Mouse (Mus musculus): ENCODE data around the gene Ube2c. TPM values are rescaled to one million over a fixed set of nuclear protein-coding genes. Genes with fewer than 3 reads are reported as not detected.

The Ube2c gene
- polyA plus RNA-seq, 1 experiment, result 103 TPM

DNA sequence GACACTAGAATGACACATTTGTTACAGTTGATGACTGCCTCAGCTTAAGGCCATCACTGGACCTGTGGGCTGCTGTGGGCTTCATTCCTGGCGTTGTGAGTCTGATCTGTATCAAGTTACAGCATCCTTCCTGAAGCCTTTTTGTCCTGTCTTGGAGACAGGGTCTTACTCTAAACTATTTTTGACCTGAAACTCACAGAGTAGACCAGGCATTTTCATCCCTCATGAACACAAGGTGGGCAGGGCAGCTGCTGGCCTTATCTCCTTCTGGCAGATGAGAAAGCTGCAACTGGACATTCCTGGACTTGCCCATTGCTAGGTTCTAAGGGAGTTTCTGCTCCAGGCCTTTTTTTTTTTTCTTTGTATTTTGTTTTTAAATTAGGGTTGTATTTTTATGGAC, 11.0 kb upstream of the Ube2c start:
- Histone ChIP-seq H3K4me2 (ENCODE audit: low read depth) (no peak overlapping the region), H3K4me3 (no peak overlapping the region), H3K79me2 (ENCODE audit: control insufficient read depth, insufficient read depth) (no peaks in the 10 kb centered on the region), H3K27me3 (ENCODE audit: control insufficient read depth, insufficient read depth, insufficient read length) (no peaks in the 10 kb centered on the region), H3ac (ENCODE audit: control insufficient read depth, insufficient read length) (no peak overlapping the region), H3K36me3 (ENCODE audit: control insufficient read depth, insufficient read depth) (peaks cover 73% of the 10 kb centered on the region)
- no peak for TF ChIP-seq E2F4 (IDR thresholded peaks at IDR 0.05; ENCODE audit: insufficient read depth)
- no peak for TF ChIP-seq USF1 (IDR thresholded peaks at IDR 0.05; ENCODE audit: low read depth)
- TF ChIP-seq MAX (IDR thresholded peaks at IDR 0.05; ENCODE audit: low read depth), result no peak

DNA sequence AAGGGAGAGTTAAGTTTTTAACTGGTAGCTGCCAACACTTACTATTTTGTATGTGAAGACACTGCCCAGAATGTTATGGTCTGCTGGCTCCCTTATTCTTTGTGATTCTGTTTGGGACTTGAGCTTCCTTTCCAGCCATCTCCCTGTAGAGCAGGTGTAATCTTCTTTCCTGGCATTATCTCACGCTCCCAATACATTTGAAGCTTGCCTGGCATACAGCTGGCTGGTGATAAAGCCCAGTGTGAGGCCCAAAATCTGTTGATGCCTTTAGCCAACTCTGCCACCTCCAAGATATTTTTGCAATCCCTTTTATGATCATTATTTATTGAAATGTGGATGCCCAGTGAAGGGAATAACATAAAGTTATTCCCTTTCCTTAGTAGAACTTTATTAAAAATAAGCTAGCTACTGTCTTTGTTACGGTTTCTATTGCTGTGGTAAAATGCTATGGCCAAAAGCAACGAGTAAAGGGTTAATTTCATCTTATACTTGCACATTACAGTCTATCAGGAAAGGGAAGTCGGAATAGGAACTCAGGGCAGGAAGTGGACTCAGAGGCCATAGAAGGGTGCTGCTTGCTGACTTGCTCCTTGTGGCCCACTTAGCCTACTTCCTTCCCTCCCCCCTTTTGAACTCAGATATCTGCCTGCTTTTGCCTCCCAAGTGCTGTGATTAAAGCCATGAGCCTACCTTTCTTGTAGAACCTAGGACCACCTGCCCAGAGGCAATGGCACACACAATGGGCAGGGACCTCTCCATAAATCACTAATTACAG, 9.5 kb upstream of the Ube2c start:
- Histone ChIP-seq H3K36me3 (ENCODE audit: control insufficient read depth, insufficient read depth) (peaks cover 67% of the 10 kb centered on the region), H3K79me2 (ENCODE audit: control insufficient read depth, insufficient read depth) (no peaks in the 10 kb centered on the region), H3ac (ENCODE audit: control insufficient read depth, insufficient read length) (no peak overlapping the region), H3K4me3 (no peak overlapping the region), H3K4me2 (ENCODE audit: low read depth) (no peak overlapping the region), H3K27me3 (ENCODE audit: control insufficient read depth, insufficient read depth, insufficient read length) (no peaks in the 10 kb centered on the region)
- no peak for TF ChIP-seq REST (IDR thresholded peaks at IDR 0.05; ENCODE audit: insufficient read depth, insufficient read length)
- no peak for TF ChIP-seq MAX (IDR thresholded peaks at IDR 0.05; ENCODE audit: low read depth)
- no peak for TF ChIP-seq E2F4 (IDR thresholded peaks at IDR 0.05; ENCODE audit: insufficient read depth)
- TF ChIP-seq MYOD1 (IDR thresholded peaks at IDR 0.05; ENCODE audit: control insufficient read depth in 1 of 3, insufficient read length in 2 of 3, low read depth in 2 of 3), result no peak
- TF ChIP-seq TCF12 (IDR thresholded peaks at IDR 0.05; ENCODE audit: insufficient read depth, poor library complexity, severe bottlenecking), result no peak
- no peak for TF ChIP-seq TCF3 (IDR thresholded peaks at IDR 0.05; ENCODE audit: insufficient read length, low read depth)
- TF ChIP-seq CEBPB (IDR thresholded peaks at IDR 0.05; ENCODE audit: insufficient read depth, poor library complexity, severe bottlenecking), result no peak
- TF ChIP-seq USF1 (IDR thresholded peaks at IDR 0.05; ENCODE audit: low read depth), result no peak
- no peak for TF ChIP-seq SRF (IDR thresholded peaks at IDR 0.05; ENCODE audit: control insufficient read depth, insufficient read length, low read depth)
- TF ChIP-seq POLR2AphosphoS2 (IDR thresholded peaks at IDR 0.05; ENCODE audit: insufficient read length, low read depth), result no peak
- TF ChIP-seq POLR2A (IDR thresholded peaks at IDR 0.05; ENCODE audit: insufficient read length, low read depth), result no peak
- TF ChIP-seq MYOG (IDR thresholded peaks at IDR 0.05; ENCODE audit: control insufficient read depth in 1 of 3, insufficient read depth in 1 of 3, insufficient read length in 2 of 3, low read depth in 2 of 3), result no peak

DNA sequence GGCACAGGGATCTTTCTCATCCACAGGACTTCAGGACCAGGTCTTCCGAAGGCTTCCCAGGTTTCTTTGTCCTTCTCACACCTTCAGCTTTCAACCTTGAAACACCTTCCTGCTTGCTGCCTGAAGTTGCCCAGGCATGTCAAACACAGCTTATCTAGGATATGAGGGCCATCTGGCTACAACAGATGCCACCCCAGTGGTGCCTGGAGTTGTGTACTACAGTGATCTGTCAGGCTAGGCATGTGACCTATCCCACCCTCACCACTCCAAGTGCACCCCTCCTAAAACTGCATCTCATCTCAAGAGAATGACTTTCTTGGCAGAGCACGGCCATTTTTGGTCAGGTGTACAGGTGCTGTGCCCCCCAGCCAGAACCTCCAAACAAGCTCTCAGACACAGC, 8.2 kb upstream of the Ube2c start:
- H3K36me3 ChIP-seq (ENCODE audit: control insufficient read depth, insufficient read depth), result peaks cover 60% of the 10 kb centered on the region
- H3K4me2 ChIP-seq (ENCODE audit: low read depth), result no peak overlapping the region
- no peak overlapping the region for H3ac ChIP-seq (ENCODE audit: control insufficient read depth, insufficient read length)
- no peak overlapping the region for H3K4me3 ChIP-seq
- H3K27me3 ChIP-seq (ENCODE audit: control insufficient read depth, insufficient read depth, insufficient read length), result no peaks in the 10 kb centered on the region
- no peaks in the 10 kb centered on the region for H3K79me2 ChIP-seq (ENCODE audit: control insufficient read depth, insufficient read depth)
- no peak for TF ChIP-seq CEBPB (IDR thresholded peaks at IDR 0.05; ENCODE audit: insufficient read depth, poor library complexity, severe bottlenecking)
- TF ChIP-seq USF1 (IDR thresholded peaks at IDR 0.05; ENCODE audit: low read depth), result no peak
- no peak for TF ChIP-seq POLR2AphosphoS2 (IDR thresholded peaks at IDR 0.05; ENCODE audit: insufficient read length, low read depth)
- no peak for TF ChIP-seq E2F4 (IDR thresholded peaks at IDR 0.05; ENCODE audit: insufficient read depth)
- TF ChIP-seq TCF12 (IDR thresholded peaks at IDR 0.05; ENCODE audit: insufficient read depth, poor library complexity, severe bottlenecking), result no peak
- no peak for TF ChIP-seq REST (IDR thresholded peaks at IDR 0.05; ENCODE audit: insufficient read depth, insufficient read length)
- TF ChIP-seq TCF3 (IDR thresholded peaks at IDR 0.05; ENCODE audit: insufficient read length, low read depth), result no peak
- no peak for TF ChIP-seq SRF (IDR thresholded peaks at IDR 0.05; ENCODE audit: control insufficient read depth, insufficient read length, low read depth)
- TF ChIP-seq MYOD1 (IDR thresholded peaks at IDR 0.05; ENCODE audit: control insufficient read depth in 1 of 3, insufficient read length in 2 of 3, low read depth in 2 of 3), result no peak
- no peak for TF ChIP-seq MAX (IDR thresholded peaks at IDR 0.05; ENCODE audit: low read depth)
- no peak for TF ChIP-seq POLR2A (IDR thresholded peaks at IDR 0.05; ENCODE audit: insufficient read length, low read depth)

DNA sequence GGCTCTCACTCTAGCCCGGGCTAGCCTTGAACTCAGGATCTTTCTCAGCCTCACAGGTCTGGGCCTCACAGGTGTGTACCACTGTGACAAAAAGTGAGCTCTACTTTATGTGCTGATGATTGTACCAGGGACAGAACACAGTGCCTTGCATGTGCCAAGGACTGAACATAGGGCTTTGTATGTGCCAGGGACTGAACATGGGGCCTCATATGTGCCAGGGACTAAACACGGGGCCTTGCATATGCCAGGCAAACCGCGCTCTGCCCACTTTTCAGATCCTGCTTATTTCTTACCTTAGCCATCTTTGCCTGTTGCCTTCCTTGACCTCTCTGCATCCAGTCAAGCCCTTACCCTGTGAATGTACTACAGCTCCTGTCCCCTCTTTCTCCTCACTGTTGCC, 7.7 kb upstream of the Ube2c start:
- Histone ChIP-seq H3ac (ENCODE audit: control insufficient read depth, insufficient read length) (no peak overlapping the region), H3K36me3 (ENCODE audit: control insufficient read depth, insufficient read depth) (peaks cover 55% of the 10 kb centered on the region), H3K4me2 (ENCODE audit: low read depth) (no peak overlapping the region), H3K27me3 (ENCODE audit: control insufficient read depth, insufficient read depth, insufficient read length) (no peaks in the 10 kb centered on the region), H3K4me3 (no peak overlapping the region), H3K79me2 (ENCODE audit: control insufficient read depth, insufficient read depth) (no peaks in the 10 kb centered on the region)
- TF ChIP-seq SRF (IDR thresholded peaks at IDR 0.05; ENCODE audit: control insufficient read depth, insufficient read length, low read depth) (no peak), POLR2AphosphoS2 (IDR thresholded peaks at IDR 0.05; ENCODE audit: insufficient read length, low read depth) (no peak), E2F4 (IDR thresholded peaks at IDR 0.05; ENCODE audit: insufficient read depth) (no peak), REST (IDR thresholded peaks at IDR 0.05; ENCODE audit: insufficient read depth, insufficient read length) (no peak), USF1 (IDR thresholded peaks at IDR 0.05; ENCODE audit: low read depth) (no peak), POLR2A (IDR thresholded peaks at IDR 0.05; ENCODE audit: insufficient read length, low read depth) (no peak), MYOD1 (IDR thresholded peaks at IDR 0.05; ENCODE audit: control insufficient read depth in 1 of 3, insufficient read length in 2 of 3, low read depth in 2 of 3) (no peak), MAX (IDR thresholded peaks at IDR 0.05; ENCODE audit: low read depth) (no peak), CEBPB (IDR thresholded peaks at IDR 0.05; ENCODE audit: insufficient read depth, poor library complexity, severe bottlenecking) (no peak), TCF12 (IDR thresholded peaks at IDR 0.05; ENCODE audit: insufficient read depth, poor library complexity, severe bottlenecking) (no peak), TCF3 (IDR thresholded peaks at IDR 0.05; ENCODE audit: insufficient read length, low read depth) (no peak), MYOG (IDR thresholded peaks at IDR 0.05; ENCODE audit: control insufficient read depth in 1 of 3, insufficient read depth in 1 of 3, insufficient read length in 2 of 3, low read depth in 2 of 3) (no peak)

DNA sequence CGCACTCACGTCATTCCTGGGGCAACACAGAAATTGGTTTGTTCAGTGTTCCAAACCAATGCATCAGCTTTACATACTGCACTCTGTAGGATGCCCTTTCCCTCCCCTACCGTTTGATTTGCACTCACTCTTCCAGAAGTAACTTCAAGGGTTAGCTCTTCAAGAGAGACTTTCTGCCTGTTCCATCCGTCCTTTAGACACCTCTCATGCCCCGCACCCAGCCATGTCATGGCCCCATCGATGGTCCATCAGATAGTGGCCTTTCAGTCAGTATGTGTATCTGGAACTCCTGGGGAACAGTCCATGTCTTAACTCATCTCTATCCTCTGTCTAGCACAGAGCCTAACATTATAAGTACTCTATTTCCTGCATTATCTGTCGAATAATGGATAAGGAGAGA, 7.1 kb upstream of the Ube2c start:
- no peak for TF ChIP-seq SRF (IDR thresholded peaks at IDR 0.05; ENCODE audit: control insufficient read depth, insufficient read length, low read depth)
- no peak for TF ChIP-seq E2F4 (IDR thresholded peaks at IDR 0.05; ENCODE audit: insufficient read depth)
- no peak for TF ChIP-seq USF1 (IDR thresholded peaks at IDR 0.05; ENCODE audit: low read depth)
- TF ChIP-seq MAX (IDR thresholded peaks at IDR 0.05; ENCODE audit: low read depth), result no peak
- H3ac ChIP-seq (ENCODE audit: control insufficient read depth, insufficient read length), result no peak overlapping the region
- no peak overlapping the region for H3K4me2 ChIP-seq (ENCODE audit: low read depth)
- no peaks in the 10 kb centered on the region for H3K79me2 ChIP-seq (ENCODE audit: control insufficient read depth, insufficient read depth)
- no peaks in the 10 kb centered on the region for H3K27me3 ChIP-seq (ENCODE audit: control insufficient read depth, insufficient read depth, insufficient read length)
- peaks cover 50% of the 10 kb centered on the region for H3K36me3 ChIP-seq (ENCODE audit: control insufficient read depth, insufficient read depth)
- H3K4me3 ChIP-seq, result no peak overlapping the region
